Mouse (Mus musculus) thymus, postnatal 10 days (tissue): Measurements from ENCODE around the gene Plxnc1.

ENCODE experiments used
- DNase-seq, 2 experiments: peaks; one replicate each; pipeline ENCODE4 v3.0.0; 2021; ENCODE audit warnings: low spot score in 2 of 2

Gene Plxnc1

DNA sequence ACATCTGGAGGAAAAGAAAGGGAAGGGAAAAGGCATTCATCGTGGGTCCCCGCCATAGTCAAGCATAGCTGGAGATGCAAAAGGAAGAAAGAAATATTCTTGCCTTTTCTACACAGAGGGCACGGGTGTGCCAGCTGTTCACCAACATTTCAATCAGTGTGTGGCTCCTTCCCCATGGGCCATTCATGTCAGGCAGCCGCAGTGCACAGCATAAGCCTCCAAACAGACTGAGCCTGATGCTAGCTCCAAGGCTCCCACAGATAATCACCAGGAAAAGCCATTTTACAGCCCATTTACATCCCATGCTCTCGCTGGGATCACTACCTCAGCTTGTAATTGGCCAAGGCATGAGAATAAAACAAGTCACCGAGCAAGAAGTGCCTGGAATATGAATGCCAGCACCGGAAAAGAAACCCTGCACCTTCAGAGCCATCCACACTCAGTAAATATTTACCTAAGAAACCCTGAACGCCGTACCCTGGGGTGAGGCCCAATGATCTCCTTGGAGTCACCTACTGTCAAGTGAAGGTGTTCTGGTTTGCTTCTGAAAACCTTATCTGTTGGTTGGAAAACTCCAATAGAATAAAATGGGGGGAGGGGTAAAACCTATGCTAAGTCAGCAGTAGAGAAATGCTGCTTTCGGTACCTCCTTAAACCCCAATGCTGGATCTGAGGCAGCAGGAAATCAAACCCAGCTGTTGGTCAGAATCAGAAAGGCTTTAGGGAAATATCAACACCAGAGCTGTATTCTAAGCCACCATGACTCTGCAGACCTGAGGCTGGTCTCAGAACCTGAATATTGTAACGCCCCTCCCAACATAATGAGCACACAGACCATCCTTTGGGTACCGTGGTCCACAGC lies 77.4 kb downstream of the Plxnc1 start:
- no peak for DNase-seq

DNA sequence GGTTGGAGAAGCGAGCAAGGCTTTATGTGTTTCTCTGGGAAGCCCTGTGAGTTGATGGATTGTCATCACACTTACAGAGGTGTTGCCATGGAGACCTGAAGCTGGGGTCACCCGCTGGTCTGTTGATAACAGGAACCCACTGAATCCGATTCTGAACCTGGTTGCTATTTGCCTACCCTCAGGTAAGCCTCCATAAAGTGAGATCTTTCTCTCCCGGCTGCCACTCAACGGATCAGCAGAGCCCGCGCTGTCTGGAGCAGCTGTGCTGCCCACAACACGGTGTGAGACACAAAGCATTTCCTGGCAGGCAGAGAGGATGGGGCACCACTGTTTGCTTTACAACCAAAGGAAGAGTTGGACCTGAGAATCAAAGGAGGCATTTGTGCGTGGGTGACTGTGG lies 79.4 kb downstream of the Plxnc1 start:
- no peak for DNase-seq

DNA sequence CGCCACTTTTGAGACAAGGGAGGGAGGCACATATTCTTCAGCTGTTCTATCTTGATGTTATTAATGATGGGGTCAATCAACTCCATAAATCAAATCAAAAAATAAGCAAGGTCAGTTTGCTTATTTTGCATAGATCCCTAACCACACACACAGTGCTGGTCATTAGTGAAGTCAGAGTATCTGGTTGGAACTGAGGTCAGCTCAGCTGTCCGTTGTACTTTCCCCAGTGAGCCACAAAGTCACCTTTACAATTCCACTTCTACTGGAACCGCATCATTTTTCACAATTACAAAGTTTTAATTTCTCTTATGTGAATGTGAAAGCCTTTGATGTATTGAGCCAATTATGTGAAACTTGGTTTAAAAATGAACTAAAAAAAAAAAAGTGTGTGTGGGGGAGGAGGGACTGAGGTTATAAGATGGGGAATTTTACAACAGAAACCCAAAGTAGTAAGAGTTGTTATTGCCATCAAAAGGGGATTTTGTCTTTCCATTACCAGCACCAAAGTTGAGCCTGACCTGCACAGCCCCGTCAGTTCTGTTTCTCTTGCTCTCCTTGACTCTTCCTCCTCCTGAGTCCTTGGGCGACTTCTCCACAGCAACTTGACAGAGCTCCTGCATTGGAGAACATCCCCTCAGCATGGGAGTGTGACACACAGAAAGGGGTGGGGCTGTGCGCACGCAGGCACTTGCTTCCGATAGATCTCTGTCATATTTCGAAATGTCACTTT lies 80.3 kb downstream of the Plxnc1 start:
- DNase-seq: no peak

DNA sequence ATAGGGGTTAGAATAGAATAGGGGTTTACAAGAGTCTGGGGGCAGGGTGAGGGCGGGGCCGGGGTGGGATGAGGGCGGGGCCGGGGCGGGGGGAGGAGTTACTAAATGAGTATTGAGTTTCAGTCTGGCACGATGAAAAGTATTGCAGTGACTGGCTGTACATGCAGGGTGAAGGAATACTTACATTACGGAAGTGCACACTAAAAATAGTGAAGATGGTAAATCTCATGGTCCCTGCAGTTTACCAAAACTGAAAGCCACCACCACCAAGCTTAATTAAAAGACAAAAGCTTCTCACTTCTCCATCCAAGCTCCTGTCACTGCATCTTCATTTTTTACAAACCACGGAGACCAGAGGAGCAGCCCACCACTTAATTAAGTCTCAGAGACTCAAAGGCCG lies 81.4 kb downstream of the Plxnc1 start:
- no peak for DNase-seq

DNA sequence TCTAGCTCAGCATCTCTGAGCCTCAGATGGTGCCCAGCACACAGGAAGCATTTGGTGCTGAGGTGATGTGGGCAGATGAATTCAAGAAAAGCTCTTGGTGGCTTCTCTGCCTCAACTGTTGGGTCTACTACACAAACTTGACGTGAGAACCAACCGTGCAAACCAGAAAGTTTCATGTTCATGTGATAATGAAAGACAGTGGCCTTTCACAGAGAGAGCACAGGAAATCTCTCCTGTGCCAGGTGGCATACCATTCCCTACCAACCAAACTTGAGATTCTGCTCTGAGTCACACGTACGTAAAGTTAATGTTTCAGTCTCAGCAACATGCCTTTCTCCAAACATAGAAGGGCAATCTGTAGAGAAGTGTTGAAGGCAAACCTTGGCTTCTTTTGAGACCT lies 83.8 kb downstream of the Plxnc1 start:
- no peak for DNase-seq

DNA sequence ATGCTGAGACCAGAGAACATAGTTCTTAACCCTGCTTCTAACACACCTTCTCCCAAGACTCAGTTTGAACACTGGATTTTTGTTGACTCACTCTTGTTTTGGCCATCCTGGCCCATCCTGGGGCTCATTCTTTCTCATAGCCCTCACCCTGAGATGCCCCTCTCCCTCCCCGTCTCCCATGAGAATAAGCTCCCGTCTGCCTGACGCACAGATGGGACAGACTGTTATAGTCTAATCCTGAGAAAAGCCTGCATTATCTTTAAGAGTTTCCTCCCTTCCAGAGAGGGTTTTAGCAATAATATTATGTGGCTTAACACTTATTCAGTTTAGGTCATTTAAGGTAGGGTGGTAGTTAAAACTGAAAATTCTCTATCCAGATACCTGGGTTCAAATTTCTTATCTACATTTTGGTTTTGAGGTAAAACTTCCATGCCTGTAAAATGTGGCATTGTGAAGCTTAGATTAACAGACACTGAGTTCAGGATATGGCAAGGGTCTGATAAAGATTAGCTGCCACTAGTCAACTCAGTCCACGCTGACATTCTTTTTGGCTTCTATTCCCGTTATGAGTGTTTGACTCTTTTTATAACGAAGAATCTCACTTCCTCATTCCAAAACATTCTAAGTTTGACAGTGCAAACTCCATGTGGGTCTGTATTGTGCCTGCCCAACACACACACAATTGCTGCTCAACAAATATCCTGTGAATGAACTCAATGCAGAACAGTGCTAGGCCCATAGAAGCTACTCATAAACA lies 86.2 kb downstream of the Plxnc1 start:
- no peak for DNase-seq

DNA sequence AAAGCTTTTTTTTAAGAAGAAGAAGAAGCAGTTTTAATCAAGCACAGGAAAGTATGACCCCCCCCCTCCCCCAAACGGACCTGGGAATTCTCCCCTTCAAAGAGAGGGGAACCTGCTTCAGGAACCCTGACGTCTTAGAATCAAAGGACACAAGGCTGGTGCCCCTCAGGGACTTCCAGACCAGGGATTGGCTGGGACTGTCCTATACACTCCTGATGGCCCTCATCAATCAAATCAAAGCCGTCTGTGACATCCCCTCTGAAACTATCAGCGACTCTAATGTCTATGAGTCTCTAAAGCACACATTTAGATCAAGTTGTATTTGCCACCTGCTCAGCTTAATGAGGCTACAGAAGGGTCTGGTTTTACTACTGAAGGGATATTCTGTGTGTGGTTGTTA lies 94.1 kb downstream of the Plxnc1 start:
- DNase-seq: no peak

DNA sequence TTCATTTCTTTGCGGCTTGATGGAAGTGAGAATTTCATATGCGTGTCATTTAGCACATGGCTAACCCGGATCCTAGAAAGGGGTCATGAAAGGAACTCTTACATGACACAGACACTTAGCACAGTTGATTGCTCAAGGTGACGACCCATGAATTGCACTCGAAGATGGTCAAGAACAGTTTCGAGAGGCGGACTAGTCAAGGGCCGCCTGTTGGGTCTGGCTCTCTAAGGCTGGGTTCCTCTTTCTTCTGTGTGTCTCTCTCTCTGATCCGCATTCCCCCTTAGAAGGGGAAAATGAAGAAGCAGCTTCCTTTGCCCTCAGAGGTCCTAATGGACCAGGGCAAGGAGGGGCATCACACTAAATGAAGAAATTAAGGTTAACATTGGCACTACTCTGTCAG lies 94.7 kb downstream of the Plxnc1 start:
- no peak for DNase-seq

DNA sequence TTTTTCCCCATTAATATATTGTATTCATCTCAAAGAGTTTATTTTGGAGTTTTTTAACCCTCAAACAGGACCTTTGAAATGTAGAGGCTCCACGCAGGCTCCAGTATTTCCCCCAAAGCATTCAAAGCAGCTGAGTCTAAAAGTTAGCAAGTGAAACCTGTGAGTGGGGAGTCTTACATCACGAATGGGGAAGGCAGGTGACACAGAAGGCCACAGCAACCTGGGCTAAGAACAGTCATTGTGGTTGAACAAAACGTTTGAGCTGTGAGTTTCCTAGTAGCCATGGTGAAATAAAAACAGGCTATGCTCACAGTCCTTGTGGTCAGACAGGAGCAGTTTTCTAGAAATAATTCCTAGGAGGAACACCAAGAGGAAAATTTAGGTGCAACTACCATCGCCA lies 95.3 kb downstream of the Plxnc1 start:
- DNase-seq: no peak

DNA sequence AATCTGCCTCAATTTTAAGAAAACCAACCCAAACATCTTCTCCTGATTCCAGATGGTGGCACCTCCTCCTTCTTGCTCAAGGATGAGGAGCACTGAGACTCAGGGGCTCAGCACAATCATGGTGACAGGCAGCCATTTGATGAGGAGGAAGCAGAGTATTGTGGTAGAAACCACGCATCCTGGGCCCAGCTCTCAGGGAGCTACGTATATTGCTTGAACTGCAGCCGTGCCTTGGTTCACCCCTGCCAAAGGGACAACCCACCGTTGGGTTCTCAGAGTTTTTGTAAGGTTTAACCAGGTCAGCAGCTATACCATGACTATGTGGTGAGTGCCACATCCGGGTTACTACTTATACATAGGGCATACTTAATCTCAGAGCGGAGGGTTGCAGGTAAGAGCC lies 96.3 kb downstream of the Plxnc1 start:
- DNase-seq: peak in 1 of 2 experiments; percentile 26

DNA sequence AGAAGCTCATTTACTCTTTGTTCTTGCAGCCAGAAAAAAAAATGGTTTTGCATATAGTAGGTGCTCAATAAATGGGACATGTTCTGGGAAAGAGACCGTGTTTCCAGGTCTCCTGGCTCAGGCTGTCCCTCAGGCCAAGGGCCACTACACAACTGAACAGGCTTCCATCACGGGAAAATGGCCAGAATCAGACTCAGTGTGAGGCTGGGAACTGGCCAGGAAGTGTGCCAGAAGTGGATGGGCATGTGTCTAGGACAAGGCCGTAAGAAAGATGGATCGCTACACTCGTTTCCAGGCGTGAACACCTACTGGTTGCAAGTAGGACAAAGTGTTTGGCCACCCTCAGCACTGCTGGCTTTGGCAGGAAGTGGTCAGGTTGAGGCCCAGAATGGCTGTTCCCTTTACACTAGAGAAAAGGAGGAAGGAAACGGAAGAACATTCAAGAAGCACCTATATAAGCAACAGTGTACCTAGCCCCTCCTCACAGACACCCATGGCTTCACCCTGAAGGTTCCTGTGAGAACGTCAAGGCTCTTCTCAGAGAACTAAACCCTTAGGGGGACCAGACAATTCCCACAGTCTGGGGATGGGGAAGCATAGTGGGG lies 98.0 kb downstream of the Plxnc1 start:
- no peak for DNase-seq

DNA sequence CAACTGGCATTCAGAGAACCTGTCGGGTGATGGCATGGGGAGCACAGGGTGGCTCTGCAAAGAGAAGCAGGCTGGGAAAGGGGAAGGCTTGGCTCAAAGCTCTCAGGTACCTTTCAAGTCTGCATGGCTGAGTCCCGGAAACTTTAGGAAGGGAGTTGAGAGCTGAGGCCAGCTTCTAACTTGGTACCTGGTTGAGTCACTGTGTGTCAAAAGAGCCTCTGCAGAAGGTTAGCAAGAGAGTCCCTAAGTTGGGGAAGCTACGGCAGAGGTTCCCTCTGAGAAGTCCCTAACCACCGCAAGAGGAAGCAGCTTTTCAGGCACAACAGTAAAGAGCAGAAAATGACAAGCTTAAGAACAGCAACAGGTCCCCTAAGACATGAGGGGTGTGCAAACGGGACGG lies 99.9 kb downstream of the Plxnc1 start:
- DNase-seq: no peak

DNA sequence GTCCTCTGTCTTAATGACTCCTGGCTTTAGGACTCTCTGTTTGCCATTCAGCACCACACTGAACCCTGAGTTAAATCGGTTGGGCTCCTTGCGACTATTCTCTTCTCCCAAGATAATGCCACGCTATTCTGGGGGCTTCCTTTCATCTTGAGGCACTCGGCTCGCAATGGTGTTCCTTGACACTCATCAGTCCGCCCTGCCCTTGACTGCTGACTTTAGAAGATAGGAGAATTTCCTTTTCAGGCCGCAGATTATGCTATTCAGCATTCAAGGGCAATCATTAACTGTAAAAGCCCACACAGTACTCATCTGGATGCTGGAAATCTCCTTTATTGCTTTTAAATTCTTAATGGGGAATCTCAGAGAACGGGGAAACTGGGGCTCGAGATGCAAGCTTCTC lies 108.8 kb downstream of the Plxnc1 start:
- DNase-seq: no peak

DNA sequence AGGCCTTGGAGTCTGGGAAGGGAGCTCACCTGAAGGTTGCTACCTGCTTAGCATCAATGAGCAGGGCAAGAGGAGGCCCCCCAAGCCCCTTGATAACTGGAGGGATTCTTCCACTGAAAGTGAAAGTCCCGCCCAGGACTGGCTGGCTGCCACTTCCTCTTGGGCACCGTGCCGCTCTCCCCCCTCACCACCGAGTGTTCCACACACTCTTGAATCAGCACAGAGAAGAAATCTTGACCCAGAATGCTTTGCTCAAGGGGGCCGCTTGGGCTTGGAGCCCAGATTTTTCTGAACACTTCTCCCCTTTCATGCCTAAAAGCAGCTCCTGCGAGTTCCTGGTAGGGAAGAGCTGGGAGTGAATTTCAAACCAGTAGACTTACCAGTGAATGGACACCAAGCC lies 115.2 kb downstream of the Plxnc1 start:
- peak; percentile 65 to 68 for DNase-seq

DNA sequence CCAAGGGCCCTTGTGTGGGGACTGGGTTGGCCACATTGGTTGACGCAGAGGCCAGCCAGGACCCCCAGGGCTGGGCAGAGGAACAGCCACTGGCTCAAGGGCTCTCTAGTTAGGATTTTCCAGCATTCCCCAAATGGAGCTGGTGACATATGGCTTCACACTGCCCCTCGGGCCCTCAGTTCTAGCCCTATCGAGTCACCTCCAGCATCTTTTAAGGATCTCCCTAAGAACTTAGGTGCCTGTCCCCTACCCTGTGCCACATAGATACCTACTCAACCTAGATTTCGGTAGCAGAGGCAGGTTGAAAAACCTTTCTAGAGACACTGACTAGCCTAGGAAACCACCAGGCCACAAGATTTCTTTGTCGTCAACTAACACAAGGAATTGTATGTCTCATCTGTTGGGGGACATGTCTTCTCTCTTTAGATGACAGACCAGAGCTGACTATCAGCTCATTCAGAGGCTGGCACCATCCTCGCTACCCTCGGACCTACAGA lies 115.9 kb downstream of the Plxnc1 start:
- peak in 1 of 2 experiments; percentile 11 for DNase-seq

DNA sequence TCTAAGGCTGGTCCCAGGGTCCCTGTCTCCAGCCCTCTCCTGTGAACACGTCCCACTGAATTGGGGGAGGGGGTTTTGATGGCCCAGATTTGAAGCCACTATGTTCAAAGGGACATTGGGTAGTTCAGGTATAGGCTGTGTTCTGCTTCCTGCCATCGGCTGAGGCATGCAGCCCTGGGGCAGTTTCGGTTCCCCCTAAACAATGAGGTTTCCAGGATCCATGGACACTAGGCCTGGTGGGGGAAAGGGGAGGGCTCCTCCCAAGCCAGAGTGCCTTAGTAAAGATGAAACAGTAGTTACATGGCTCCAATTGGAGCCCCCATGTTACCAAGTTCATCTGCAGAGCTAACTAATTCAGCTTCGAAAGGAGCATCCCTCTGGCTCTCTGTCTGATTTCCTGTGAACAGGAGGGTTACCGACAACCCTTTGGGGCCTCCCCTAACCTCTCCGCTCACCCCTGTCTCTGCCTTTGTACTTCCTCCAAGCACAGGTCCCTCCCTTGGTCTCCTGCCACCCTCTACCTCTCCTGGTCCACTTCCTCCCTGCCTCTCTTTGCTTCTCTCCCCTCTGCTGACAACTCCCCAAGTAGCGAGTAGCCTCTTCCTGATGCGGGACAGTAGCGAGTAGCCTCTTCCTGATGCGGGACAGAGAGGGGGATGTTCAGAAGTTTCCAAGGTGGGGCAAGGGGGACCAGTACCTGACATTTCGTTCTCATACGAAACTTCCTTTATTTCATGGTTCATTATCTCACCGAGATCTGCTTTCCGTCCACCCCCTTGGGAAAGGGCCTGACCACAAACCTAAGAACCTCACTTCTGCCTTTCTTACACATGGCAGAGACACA lies 116.5 kb downstream of the Plxnc1 start:
- DNase-seq: peak; percentile 49 to 51

DNA sequence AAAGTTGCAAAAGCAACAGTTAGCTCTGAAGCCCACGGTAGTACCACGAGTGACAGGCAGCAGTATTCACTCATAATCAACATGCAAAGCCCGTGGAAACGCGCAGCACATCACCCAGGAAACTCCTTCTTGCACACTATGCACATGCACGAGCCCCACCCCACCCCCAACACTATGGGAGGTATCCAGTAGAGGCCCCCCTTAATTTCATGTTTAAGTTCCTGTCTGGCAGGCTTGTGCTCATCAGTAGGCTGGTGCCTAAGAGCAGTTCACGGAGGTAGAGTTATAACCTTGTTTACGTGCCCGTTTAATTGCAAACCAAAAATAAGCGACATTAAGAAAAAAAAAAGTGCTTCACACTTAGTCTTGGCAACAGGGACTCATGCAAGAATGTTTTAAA lies 117.3 kb downstream of the Plxnc1 start:
- DNase-seq: peak; percentile 19 to 37

DNA sequence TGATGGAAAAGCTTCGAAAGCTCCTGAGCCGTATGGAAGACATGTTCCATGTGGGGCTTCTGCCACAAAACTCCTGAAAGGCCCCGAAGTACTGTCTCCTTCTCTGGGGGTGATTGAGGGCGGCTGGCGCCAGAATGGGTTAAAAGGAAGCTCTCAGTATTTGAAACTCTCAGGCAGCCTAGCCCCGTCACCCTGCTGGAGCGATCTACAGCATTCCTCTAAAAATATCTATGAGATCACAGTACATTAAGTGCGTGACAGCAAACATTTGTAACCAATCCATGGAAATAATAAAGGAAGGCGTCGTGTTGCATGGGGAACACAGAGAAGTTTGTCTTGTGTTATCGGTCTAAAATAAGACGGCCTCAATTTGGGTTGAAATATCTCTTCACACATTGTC lies 118.2 kb downstream of the Plxnc1 start:
- DNase-seq: no peak

DNA sequence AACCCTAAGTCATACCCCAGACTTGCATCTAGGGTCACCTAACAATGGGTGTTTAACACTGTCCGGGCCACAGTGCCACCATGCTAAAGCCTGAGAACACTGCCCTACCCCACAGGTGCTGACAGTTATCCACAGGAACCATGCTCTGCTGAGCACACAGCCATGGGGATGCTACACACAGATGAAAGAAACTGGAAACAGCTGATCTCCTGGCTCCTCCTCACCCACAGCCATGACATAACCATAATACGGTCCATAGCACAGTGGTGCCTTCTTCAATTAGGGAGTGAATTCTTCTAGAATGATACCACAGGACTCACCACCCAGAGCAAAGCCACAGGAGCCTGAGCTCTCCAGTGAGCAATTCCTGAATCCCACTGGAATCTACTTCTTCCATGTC lies 118.7 kb downstream of the Plxnc1 start:
- DNase-seq: no peak

DNA sequence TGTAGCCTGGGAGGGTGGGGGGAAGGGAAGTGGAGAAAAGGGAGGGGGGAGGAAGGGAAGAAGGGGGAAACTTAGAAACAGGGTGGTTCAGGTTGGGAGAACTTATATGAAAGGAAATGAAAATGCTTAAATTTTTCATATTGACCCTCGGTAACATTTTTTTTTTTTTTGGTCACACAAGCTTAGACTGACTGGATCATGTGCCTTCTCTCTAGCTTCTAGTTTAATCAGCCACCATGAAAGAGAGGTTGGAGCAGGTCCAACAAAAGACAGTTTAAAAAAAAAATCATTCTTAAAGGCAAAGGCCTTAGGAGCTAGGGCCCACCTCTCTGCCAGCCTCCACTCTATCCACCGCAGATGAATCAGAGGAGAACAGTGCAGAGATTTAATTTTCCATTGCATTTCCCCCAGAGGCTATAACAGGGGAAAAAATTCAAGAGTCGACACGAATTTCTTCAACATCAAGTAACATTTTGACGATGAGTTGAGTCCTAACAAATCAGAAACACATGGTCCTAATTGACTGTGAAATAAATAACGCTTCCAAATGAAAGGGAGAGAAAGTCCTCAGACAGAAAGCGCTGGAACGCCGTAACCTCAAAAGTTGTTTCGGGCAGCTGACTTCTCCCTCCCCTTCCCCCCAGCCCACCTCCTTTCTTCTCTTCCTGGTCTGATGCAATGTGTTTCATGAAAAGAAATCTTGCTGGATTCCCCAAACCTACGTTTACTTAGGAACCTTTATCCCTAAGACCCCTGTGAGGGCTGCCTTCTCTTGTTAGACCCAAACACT lies 120.5 kb downstream of the Plxnc1 start:
- no peak for DNase-seq
